Mouse (Mus musculus) lung, embryonic 16.5 days (tissue): Measurements from ENCODE around the gene Zfp994. TPM values are rescaled to one million over a fixed set of nuclear protein-coding genes. Genes with fewer than 3 reads are reported as not detected.
A peak's percentile ranks its signal among the peaks of the same experiment; 100 is the strongest.
"Not testable (repeated sequence)": the region's sequence is repeated elsewhere in the genome, so short reads cannot be mapped to it uniquely, and the experiment has no call there.

Source experiments
- ATAC-seq: fragments of 200-750 bp; cut with Nextera tagmentation; 2 replicates; pipeline ENCODE4 v1.8.0; 2017; ENCODE audit warnings: low read depth, mild to moderate bottlenecking, moderate library complexity
- H3K27ac ChIP-seq: fragments of 300-500 bp; sonication (generic); 2 replicates; pipeline ENCODE4 v1.5.1; 2014; ENCODE audit warnings: mild to moderate bottlenecking, control low read depth, low read length
- H3K27me3 ChIP-seq: fragments of 300-500 bp; sonication (generic); 2 replicates; pipeline ENCODE4 v1.6.1; 2014; ENCODE audit warnings: low read depth, low read length, mixed read lengths; ENCODE audit not compliant: control insufficient read depth, insufficient read depth
- H3K36me3 ChIP-seq: fragments of 300-500 bp; sonication (generic); 2 replicates; pipeline ENCODE4 v1.6.1; 2014; ENCODE audit warnings: low read length; ENCODE audit not compliant: control insufficient read depth, insufficient read depth
- H3K4me1 ChIP-seq: fragments of 300-500 bp; sonication (generic); replicated peaks from 2 replicates; pipeline ENCODE4 v1.6.1; 2014; ENCODE audit warnings: low read length, mixed read lengths; ENCODE audit not compliant: control insufficient read depth, insufficient read depth
- H3K4me2 ChIP-seq: fragments of 300-500 bp; sonication (generic); 2 replicates; pipeline ENCODE4 v1.6.1; 2014; ENCODE audit warnings: low read depth, low read length, control low read depth
- H3K4me3 ChIP-seq: fragments of 300-500 bp; sonication (generic); 2 replicates; pipeline ENCODE4 v1.5.1; 2014; ENCODE audit warnings: mild to moderate bottlenecking, low read length, control low read depth
- H3K9ac ChIP-seq: fragments of 300-500 bp; sonication (generic); 2 replicates; pipeline ENCODE4 v1.6.1; 2014; ENCODE audit warnings: low read length, control low read depth
- H3K9me3 ChIP-seq: fragments of 300-500 bp; sonication (generic); 2 replicates; pipeline ENCODE4 v1.6.1; 2016; ENCODE audit warnings: low read length; ENCODE audit not compliant: control insufficient read depth
- WGBS: fragments of 180-500 bp; shearing (Covaris S2); extraction: QIAGEN DNeasy Blood & Tissue Kit; methylation state at CpG from one replicate; pipeline ENCODE4 v1.1.7; 2014; 5-methylcytosine and 5-hydroxymethylcytosine counted together
- polyA plus RNA-seq: library from polyadenylated mRNA; unstranded; fragments of >200 nt; fragmentation: Nextera tagmentation; extraction: Ambion mirVana; gene quantifications from 2 replicates; pipeline ENCODE4 v1.2.1, GENCODE M21; 2015

Zfp994 gene
- polyA plus RNA-seq: 3.2 and 3.5 TPM in 2 replicates

- peak; percentile 100 for ATAC-seq
- 0% methylated on average over 23 of the region's 23 CpGs for WGBS
- not testable (repeated sequence) for H3K4me1 ChIP-seq, H3K36me3 ChIP-seq, H3K9me3 ChIP-seq, H3K27me3 ChIP-seq
- H3K4me2 ChIP-seq: peak within 1 kb of the TSS; percentile 63
- H3K4me3 ChIP-seq: peak within 1 kb of the TSS; percentile 68
- H3K9ac ChIP-seq: peak within 1 kb of the TSS; percentile 76
- H3K27ac ChIP-seq: peak within 1 kb of the TSS; percentile 59; the same call in 1 of the 2 replicates
Measured at GRCm38 (mm10) chr17:22225422-22226012, at the start of gene Zfp994. Gene Zfp994 (minus strand): TSS chr17:22225616.

- WGBS: 57% methylated on average over 18 of the region's 19 CpGs
- H3K4me3 ChIP-seq, H3K9ac ChIP-seq, ATAC-seq, H3K4me1 ChIP-seq, H3K36me3 ChIP-seq, H3K9me3 ChIP-seq, H3K4me2 ChIP-seq, H3K27ac ChIP-seq, H3K27me3 ChIP-seq: not testable (repeated sequence)
Measured at GRCm38 (mm10) chr17:22230701-22231100, 5.3 kb upstream of the Zfp994 start.

DNA sequence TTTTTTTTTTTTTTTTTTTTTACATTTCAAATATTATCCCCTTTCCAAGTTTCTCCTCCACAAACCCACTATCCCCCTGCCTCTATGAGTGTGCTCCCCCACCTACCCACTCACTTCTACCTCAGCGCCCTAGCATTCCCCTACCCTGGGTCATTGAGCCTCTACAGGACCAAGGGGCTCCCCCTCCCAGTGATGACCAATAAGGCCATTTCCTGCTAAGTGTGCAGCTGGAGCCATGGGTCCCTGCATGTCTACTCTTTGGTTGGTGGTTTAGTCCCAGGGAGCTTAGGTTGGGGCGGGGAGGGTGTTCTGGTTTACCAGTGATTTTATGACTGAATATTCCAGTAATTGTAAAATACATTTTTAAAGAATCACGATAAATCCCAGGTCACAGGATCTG lies 401 bp downstream of the Zfp994 start:
- H3K36me3 ChIP-seq, H3K4me1 ChIP-seq, H3K27ac ChIP-seq, H3K27me3 ChIP-seq, H3K9me3 ChIP-seq: not testable (repeated sequence)
- peak; percentile 81 for ATAC-seq
- 5% methylated on average over 2 of the region's 3 CpGs for WGBS
- H3K4me3 ChIP-seq: peak overlapping the region; percentile 68
- peak overlapping the region; percentile 76 for H3K9ac ChIP-seq
- H3K4me2 ChIP-seq: peak overlapping the region; percentile 53

GRCm38 (mm10) chr17:22165722-22166294 lies 59.6 kb downstream of the Zfp994 start, which contains the start of gene Zfp947:
Gene Zfp947 (minus strand): TSS chr17:22166190.
- Histone ChIP-seq H3K27ac (peak within 1 kb of the TSS; percentile 80), H3K4me3 (peak within 1 kb of the TSS; percentile 61), H3K4me2 (peak within 1 kb of the TSS; percentile 57), H3K9ac (peak within 1 kb of the TSS; percentile 72)
- ATAC-seq: peak; percentile 94
- H3K4me1 ChIP-seq, H3K9me3 ChIP-seq, H3K36me3 ChIP-seq, H3K27me3 ChIP-seq: not testable (repeated sequence)
- WGBS: 0% methylated on average over 16 of the region's 16 CpGs

GRCm38 (mm10) chr17:22165304-22165703 lies 60.1 kb downstream of the Zfp994 start:
- Histone ChIP-seq H3K4me3 (peak overlapping the region; percentile 61), H3K4me2 (peak overlapping the region; percentile 57), H3K9ac (peak overlapping the region; percentile 72), H3K27ac (peak overlapping the region; percentile 80)
- H3K27me3 ChIP-seq, H3K36me3 ChIP-seq, H3K9me3 ChIP-seq, H3K4me1 ChIP-seq: not testable (repeated sequence)
- WGBS: 6% methylated on average over 3 of the region's 3 CpGs
- peak; percentile 73 for ATAC-seq

DNA sequence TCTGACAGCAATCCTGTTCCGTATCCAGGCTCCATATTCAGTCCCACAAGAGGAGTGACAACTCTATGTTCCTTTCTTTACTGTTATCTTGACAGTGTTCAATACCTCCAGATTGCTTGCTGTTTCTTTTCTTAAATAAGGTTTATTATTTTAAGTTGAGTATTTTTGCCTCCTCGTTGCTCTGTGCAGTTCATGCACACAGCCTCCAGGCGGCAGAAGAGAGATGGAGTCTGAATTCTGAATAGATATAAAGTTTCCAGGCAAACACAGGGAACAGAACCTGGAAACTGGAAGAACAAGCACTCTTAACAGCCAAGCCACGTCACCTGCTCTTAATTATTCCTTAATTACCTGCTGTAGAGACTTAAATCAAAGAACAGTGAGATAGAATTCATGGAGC lies 71.5 kb downstream of the Zfp994 start:
- ATAC-seq, H3K36me3 ChIP-seq, H3K27me3 ChIP-seq, H3K4me3 ChIP-seq, H3K4me2 ChIP-seq, H3K27ac ChIP-seq, H3K4me1 ChIP-seq, H3K9me3 ChIP-seq, H3K9ac ChIP-seq: not testable (repeated sequence)
- WGBS: 59% methylated on average over 2 of the region's 4 CpGs

Other genes with a start within 250 kb of the Zfp994 start
- 2.4 and 2.6 TPM in 2 replicates for gene Zfp947, start 59.4 kb downstream of the Zfp994 start, polyA plus RNA-seq
- gene CT030661.1, start 89.2 kb upstream of the Zfp994 start, polyA plus RNA-seq: 10.9 and 12.1 TPM in 2 replicates
- 12.4 and 12.9 TPM in 2 replicates for gene Zfp944, start 135.8 kb upstream of the Zfp994 start, polyA plus RNA-seq
- 9.2 and 10.4 TPM in 2 replicates for gene Zfp758, start 135.8 kb upstream of the Zfp994 start, polyA plus RNA-seq
- gene Zfp946, start 198.6 kb upstream of the Zfp994 start, polyA plus RNA-seq: 14.4 and 16.8 TPM in 2 replicates